Mouse (Mus musculus): ENCODE measurements around the gene Sost. TPM values are rescaled to one million over a fixed set of nuclear protein-coding genes. Genes with fewer than 3 reads are reported as not detected.
A peak's percentile ranks its signal among the peaks of the same experiment; 100 is the strongest.

Sost gene
- total RNA-seq, 2 experiments from 2014 or later = not detected

- no peak for DNase-seq
Measured at GRCm38 (mm10) chr11:101982981-101983411, 16.2 kb upstream of the Sost start.

- no peak for DNase-seq
Measured at GRCm38 (mm10) chr11:101981850-101982249, 15.0 kb upstream of the Sost start.

GRCm38 (mm10) chr11:101980603-101981157 lies 13.9 kb upstream of the Sost start:
- no peak for DNase-seq

- no peak for DNase-seq
Measured at GRCm38 (mm10) chr11:101979140-101979539, 12.3 kb upstream of the Sost start.

GRCm38 (mm10) chr11:101976949-101977348 lies 10.1 kb upstream of the Sost start:
- DNase-seq = no peak

- no peak for DNase-seq
Measured at GRCm38 (mm10) chr11:101974923-101975322, 8.1 kb upstream of the Sost start.

GRCm38 (mm10) chr11:101974181-101974580 lies 7.4 kb upstream of the Sost start:
- no peak for DNase-seq

- no peak for DNase-seq
Measured at GRCm38 (mm10) chr11:101973496-101973895, 6.7 kb upstream of the Sost start.

- DNase-seq = no peak
Measured at GRCm38 (mm10) chr11:101972651-101973050, 5.8 kb upstream of the Sost start.

- DNase-seq = no peak
Measured at GRCm38 (mm10) chr11:101972097-101972496, 5.3 kb upstream of the Sost start.

GRCm38 (mm10) chr11:101971410-101971809 lies 4.6 kb upstream of the Sost start:
- DNase-seq = no peak

GRCm38 (mm10) chr11:101969835-101970234 lies 3.0 kb upstream of the Sost start:
- no peak for DNase-seq

- DNase-seq = peak; percentile 69 to 77
Measured at GRCm38 (mm10) chr11:101968791-101969190, 2.0 kb upstream of the Sost start.

GRCm38 (mm10) chr11:101968311-101968710 lies 1.5 kb upstream of the Sost start:
- no peak for DNase-seq

- no peak for DNase-seq
Measured at GRCm38 (mm10) chr11:101965553-101965952, 1.3 kb downstream of the Sost start.

- no peak for DNase-seq
Measured at GRCm38 (mm10) chr11:101964647-101965046, 2.2 kb downstream of the Sost start.

GRCm38 (mm10) chr11:101963473-101964291 lies 3.1 kb downstream of the Sost start:
- DNase-seq = no peak

GRCm38 (mm10) chr11:101963043-101963442 lies 3.8 kb downstream of the Sost start:
- no peak for DNase-seq

- DNase-seq = no peak
Measured at GRCm38 (mm10) chr11:101957476-101957875, 9.3 kb downstream of the Sost start.

- no peak for DNase-seq
Measured at GRCm38 (mm10) chr11:101953441-101953840, 13.4 kb downstream of the Sost start.

GRCm38 (mm10) chr11:101952541-101953341 lies 14.1 kb downstream of the Sost start:
- DNase-seq = no peak

- no peak for DNase-seq
Measured at GRCm38 (mm10) chr11:101950021-101950420, 16.8 kb downstream of the Sost start.

- DNase-seq = no peak
Measured at GRCm38 (mm10) chr11:101946525-101946924, 20.3 kb downstream of the Sost start.
